Mouse (Mus musculus) R1 (cell line): ENCODE measurements at regions not wholly inside any gene's neighbourhood (a gene's known extent, or its start where the extent isn't known, plus 50 kb on each side); places are given as distances from the start of the nearest gene placed in this dataset.
A peak's percentile ranks its signal among the peaks of the same experiment; 100 is the strongest.

ENCODE experiments used
- DNase-seq: peaks from one replicate; pipeline ENCODE4 v3.0.0-alpha.2; 2018; ENCODE audit warnings: low read depth, low spot score

DNA sequence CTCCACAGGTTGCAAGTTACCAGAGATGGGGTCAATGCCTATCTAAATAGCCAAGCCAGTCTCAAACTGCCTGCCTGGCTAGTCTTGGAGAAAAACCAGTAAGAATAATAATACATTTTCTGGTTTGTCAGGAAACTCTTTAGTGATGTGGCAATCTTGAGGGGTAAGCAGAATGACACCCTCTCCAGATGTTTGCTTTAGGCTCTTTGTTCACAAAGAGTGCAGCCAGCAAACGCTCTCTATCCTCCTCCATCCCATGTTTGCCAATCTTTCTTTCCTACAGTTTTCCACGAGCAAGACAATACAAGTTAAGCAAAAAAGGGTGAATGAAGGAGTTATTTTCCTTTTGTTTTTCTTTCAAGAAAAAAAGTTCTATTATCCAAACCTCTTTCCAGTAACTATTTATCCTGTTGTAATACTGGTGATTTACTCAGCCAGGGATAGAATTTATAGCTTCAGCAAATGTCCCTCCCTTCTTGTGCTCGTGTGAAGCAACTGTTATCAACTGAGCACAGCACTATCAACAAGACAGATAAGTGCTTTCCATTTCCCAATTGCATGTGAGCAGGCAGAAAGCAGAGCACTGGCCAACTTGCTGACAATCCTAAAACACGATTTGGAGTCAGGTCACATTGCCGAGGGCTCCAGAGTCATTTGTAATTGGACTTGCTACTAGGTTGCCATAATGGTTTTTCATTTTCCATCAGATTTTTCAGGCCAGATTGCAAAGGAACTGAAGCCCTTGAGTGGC lies 873.5 kb downstream of the Rapgef2 start:
- DNase-seq: no peak

DNA sequence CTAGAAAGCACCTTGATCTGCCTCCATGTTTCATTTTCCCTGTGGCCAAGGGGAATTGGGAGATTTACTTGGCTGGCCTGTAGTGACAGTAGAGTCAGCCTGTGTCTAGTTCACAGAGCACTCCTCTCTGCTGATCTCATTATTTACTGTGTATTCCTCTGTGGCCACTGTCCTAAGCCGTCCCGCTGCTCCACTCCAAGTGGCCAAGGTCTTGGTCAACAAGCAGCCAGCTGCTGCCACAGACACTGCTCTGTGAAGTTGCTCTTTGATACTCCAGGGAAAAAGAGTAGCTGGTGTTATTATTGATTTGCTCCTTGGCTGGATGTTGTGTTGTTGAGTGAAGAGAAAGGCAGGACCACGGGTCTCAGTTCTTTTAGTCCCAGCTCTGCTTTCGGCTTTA lies 874.9 kb downstream of the Rapgef2 start:
- DNase-seq: no peak

DNA sequence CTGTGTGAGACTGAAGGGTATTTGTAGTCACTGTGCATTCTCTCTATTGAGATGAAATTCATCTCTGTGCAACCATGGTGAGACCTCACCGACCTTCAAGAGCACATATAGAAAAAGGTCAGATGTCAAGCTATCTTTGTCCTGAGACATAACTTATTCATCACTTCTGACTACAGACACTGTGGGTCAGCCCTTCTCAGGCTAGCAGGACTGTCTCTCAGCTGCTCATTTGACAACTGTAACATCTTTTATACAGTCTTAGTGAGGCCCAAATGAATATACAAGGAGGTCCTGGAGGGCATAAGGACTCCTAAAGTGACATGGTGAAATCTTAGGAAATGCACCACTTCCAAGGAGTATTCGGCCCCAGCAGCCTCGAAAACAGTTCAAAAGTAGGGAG lies 877.1 kb downstream of the Rapgef2 start:
- no peak for DNase-seq

DNA sequence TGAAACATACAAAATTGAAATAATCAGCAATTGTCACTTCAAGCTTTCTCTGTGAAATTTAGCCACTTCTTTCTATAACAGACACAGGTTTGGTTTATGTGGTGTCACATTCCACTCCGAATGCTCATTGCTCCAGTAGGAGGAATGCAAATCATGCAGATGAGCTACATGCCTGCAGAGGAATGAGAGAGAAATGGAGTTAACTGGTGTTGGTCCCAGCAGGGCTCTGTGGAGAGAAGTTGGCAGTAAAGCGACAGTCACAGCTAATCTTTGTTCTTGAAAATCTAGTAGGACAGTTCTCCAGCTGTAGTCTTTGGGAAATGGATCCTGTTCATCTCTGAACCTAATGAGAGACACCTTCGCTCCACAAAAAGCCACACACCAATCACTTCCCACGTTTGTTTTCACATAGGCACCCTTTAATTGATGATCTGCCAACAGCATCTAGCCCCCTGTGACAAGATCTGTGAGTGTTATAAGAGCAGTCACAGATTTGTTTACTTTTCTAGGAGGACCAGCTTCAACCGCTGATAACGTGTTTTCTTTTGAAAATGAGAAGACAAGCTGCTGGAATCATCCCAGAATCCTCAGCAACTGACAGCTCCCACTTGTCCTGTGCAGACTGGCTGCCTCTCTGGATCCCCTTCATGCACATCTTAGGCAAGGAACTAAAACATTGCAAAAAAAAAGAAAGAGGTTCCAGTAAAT lies 880.4 kb downstream of the Rapgef2 start:
- no peak for DNase-seq

DNA sequence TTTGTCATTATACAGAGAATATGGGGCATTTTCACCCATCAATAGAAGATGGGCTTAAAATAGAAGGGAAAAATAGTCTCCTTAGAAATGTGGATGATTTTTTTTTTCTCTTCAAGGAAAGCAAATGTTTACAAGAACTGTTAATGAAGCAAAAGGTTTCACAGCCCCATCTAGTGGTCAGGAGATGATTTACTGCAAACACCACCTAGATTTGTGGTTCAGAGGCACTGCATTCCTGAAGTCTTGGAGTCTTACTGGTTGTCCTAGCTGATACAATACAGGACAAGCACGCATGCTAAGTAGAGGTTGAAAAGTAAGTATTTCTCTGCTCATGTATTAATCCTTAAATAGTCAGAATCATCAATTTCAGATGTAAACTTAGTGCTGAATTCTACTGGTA lies 927.9 kb downstream of the Rapgef2 start:
- peak; percentile 56 for DNase-seq

DNA sequence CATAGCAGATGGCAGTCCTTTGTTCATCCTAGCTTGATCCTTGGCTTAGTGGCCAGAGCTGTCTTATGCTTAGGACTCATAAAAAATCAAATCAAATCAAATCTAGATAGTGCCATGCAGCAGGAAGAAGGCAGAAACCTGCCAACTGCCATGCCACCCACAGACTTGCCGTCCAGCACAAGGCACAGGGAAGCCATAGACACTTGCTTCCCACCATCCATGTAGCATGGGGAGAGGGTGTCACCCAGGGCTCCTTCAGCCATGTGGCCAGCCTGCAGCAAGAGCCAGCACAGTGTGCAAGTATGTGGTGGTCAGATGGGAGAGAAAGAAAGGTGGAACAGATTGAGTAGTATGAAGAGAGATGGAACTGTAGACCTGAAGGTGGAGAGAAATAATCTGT lies 946.4 kb downstream of the Rapgef2 start:
- no peak for DNase-seq

DNA sequence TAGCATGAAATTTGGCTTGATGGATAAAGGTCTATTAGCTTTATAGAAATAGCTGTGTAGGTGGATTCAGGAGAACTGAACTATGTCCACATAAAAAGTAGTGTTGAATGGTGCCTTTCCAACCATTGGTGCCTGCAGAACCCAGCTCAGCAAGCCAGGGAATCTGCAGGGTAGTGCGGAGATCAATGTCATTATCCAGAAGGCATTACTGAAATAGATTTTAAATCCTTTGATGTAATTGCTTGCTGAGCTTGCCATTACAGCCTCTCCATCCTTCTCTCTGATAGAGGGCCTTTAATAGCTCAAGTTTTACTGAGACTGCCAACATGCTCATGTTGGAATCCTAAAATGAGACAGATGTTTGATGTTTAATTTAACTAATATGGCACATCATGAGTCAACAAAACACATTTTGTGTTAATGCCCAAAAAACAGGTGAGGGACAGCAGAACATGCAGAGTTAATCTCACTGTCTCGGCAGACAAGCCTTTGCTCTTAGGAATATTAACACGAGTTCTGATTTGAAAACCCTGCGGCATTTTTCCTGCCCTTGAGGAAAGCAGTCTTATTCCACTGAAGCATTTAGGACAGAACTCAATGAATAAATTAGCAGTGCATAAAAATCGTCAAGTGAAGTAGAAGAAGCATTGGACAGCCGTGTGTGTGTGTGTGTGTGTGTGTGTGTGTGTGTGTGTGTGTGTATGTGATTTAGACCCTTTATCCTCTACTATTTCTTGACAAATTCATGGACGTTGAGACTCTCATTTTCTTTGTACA lies 974.5 kb downstream of the Rapgef2 start:
- no peak for DNase-seq

DNA sequence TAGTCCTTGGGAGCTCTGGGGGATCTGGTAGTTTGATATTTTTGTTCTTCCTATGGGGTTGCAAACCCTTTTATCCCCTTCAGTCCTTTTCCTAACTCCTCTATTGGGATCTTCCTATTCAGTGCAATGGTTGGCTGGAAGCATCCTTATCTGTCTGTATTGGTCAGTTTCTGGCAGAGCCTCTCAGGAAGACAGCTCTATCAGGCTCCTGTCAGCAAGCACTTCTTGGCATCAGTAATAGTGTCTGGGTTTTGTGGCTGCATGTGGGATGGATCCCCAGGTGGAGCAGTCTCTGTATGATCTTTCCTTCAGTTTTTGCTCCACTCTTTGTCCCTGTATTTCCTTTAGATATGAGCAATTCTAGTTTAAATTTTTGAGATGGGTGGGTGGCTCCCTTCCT lies 985.8 kb downstream of the Rapgef2 start:
- no peak for DNase-seq

DNA sequence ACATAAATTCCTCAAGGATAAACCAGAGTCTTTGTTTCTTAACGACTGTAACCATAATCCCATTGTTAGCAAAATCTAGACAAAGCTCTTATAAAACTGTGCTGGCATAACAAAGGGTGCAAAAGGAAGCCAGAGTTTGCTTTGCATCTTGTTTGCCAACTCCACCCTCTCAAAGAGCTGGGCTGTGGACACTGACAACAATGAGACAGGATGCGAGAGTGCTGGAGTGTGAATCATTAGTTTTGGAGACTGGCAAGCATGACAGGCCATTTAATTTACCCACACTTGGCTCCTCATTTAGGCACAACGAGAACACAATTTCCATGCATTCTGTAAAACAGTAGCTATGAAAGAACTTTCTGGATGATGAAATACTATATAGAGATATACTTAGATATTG lies 994.4 kb downstream of the Rapgef2 start:
- DNase-seq: peak; percentile 24

DNA sequence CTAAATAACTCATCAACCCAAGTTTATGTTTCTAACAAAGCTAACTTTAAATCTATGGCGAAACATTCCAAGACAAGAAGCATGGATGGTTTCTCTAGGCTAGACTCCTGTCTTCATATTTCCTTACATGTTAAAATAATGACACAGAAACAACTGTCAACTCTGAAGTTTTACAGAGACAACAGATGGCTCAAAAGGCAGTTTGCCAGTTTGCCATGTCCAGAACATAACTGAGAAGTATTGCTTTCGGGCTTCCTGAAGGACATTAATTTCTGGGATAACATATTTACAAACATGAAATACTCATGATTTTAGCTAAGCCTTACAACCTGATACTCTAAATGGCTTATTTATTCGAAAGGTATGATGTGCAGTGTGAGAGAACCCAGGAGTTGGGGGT lies 1002.2 kb downstream of the Rapgef2 start:
- no peak for DNase-seq

DNA sequence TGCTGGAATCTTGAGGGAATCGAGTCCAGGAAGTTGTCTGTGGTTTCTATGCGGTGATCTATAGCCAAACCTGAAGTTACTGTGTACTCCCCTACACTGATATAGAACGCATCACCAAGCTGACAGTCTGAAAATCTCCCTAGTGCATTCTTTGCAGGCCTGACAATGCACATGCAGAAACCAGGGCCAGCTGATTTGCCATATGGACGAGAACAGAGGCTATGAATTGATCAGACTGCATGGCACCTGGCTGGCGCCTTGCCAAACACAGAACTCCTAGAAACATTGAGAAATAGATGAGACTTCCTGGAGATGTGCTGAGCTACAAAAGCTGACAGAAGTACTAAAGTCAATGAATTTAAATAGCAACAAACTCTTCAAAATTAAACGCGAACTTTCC lies 1049.4 kb downstream of the Rapgef2 start:
- no peak for DNase-seq

DNA sequence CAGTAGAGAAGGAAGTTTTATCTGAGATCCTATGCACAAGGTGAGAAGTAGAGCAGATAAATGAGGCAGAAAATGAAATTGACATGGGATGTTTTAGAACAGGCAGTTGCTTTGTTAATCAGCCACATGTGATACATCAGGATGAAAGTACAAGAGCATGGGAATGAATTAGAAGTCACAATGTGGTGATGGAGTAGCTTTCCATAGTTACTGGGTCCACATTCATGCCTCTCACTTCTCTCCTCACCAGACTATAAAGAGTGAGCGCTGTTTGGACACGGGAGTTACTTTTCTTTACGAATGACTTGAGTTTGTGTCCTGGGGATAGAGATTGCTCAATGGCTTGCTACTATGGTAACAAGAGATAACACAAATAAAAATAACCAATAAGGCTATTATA lies 1076.6 kb downstream of the Rapgef2 start:
- no peak for DNase-seq

DNA sequence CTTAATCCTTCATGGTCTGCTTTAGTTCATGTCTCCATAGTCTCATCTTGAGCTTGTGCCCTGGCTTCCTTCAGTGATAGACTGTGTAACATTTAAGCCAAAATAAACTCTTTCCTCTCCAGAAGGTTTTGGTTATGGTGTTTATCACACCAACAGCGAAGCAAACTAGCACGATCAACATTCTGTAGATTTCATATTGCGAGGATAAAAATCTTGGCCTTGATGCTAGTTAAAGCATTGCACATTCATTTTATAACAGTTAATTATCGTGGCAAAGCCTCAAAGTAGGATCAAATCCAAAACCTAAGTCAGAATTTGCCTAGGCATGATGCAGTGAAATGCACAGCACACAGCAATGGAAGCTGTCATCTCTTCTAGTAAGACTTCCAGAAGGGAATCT lies 1123.7 kb downstream of the Rapgef2 start:
- no peak for DNase-seq

DNA sequence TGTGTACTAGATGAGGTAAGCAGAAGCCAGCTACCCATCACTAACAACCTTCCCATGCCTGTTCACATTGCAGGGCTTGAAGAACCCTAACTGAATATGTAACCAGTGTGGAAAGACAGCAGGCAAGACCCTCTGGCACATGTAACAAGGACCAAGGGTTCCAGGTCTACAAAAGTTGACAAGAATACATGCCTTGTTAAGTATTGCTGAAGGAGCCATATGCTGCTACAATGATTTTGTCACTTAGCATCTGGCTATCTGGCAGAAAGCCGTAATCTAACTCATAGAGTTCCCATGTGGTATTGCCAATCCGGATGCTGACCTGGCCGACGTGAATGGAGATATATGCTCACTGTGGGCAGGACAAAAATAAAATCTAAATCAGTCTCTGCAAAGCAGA lies 1127.9 kb downstream of the Rapgef2 start:
- DNase-seq: no peak
